Mouse (Mus musculus): ENCODE data around the gene Acod1.

DNA sequence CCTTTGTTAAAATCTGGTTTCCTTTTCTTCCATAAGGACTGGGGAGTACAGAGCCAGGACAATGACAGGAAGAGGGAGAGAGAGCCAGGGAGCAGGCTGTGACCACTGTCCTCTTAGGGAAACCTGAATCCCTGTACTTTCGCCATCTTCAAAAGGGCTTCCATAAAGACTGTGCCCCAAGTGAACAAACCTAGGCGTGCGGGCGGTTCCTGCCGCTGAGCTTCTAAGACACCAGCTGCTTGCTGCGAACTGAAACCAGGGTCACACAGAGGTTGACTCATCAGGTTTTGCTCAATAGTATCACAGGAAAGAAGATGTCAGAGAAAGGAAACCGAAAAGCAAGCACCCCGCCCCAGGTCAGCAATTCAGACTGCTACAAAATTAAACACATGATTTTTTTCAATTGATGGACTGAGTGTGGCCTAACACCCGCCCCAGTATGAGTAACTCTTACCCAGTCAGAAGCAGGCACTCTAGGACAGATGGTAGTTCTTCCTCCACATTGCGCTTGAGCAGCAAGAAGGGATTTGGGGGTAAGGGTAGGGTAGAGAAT, 13.4 kb upstream of the Acod1 start:
- no peak for TF ChIP-seq CTCF (conservative IDR thresholded peaks at IDR 0.05; ENCODE audit: insufficient read depth, insufficient read length, low read depth, low read length)
- no peak for TF ChIP-seq POLR2A (IDR thresholded peaks at IDR 0.05; ENCODE audit: low read depth, low read length)

All from kidney, adult 2 months (tissue).